Mouse (Mus musculus) midbrain, embryonic 11.5 days (tissue): ENCODE data around the gene Atxn1. TPM values are rescaled to one million over a fixed set of nuclear protein-coding genes. Genes with fewer than 3 reads are reported as not detected.

Experiments
- ATAC-seq: fragments of 200-750 bp; cut with Nextera tagmentation; 2 replicates; pipeline ENCODE4 v1.8.0; 2017; ENCODE audit warnings: moderate TSS enrichment, moderate library complexity; ENCODE audit not compliant: low FRiP score
- DNase-seq: peaks from one replicate; pipeline ENCODE4 v3.0.0; 2015; ENCODE audit warnings: low spot score; ENCODE audit errors: missing footprints
- H3K27ac ChIP-seq: fragments of 300-500 bp; sonication (generic); 2 replicates; pipeline ENCODE4 v1.5.1; 2014; ENCODE audit warnings: low read depth, low read length
- H3K27me3 ChIP-seq: fragments of 300-500 bp; sonication (generic); 2 replicates; pipeline ENCODE4 v1.6.1; 2014; ENCODE audit warnings: mild to moderate bottlenecking, low read length, moderate library complexity, mixed read lengths; ENCODE audit not compliant: control insufficient read depth, insufficient read depth
- H3K36me3 ChIP-seq: fragments of 300-500 bp; sonication (generic); 2 replicates; pipeline ENCODE4 v1.6.1; 2014; ENCODE audit warnings: mild to moderate bottlenecking, low read length, moderate library complexity, mixed read lengths; ENCODE audit not compliant: control insufficient read depth, insufficient read depth
- H3K4me1 ChIP-seq: fragments of 300-500 bp; sonication (generic); 2 replicates; pipeline ENCODE4 v1.6.1; 2014; ENCODE audit warnings: low read length; ENCODE audit not compliant: control insufficient read depth, insufficient read depth
- H3K4me2 ChIP-seq: fragments of 300-500 bp; sonication (generic); 2 replicates; pipeline ENCODE4 v1.6.1; 2014; ENCODE audit warnings: mild to moderate bottlenecking, moderate library complexity
- H3K4me3 ChIP-seq: fragments of 300-500 bp; sonication (generic); 2 replicates; pipeline ENCODE4 v1.5.1; 2014; ENCODE audit warnings: low read depth, low read length
- H3K9ac ChIP-seq: fragments of 300-500 bp; sonication (generic); 2 replicates; pipeline ENCODE4 v1.6.1; 2014; ENCODE audit warnings: low read length
- H3K9me3 ChIP-seq: fragments of 300-500 bp; sonication (generic); 2 replicates; pipeline ENCODE4 v1.6.1; 2016; ENCODE audit warnings: low read length; ENCODE audit not compliant: control insufficient read depth
- WGBS: fragments of 180-500 bp; shearing (Covaris S2); extraction: QIAGEN DNeasy Blood & Tissue Kit; methylation state at CpG from one replicate; pipeline ENCODE4 v1.1.7; 2014; 5-methylcytosine and 5-hydroxymethylcytosine counted together
- polyA plus RNA-seq: library from polyadenylated mRNA; unstranded; fragments of >200 nt; fragmentation: Nextera tagmentation; extraction: Ambion mirVana; gene quantifications from 2 replicates; pipeline ENCODE4 v1.2.1, GENCODE M21; 2014

Gene Atxn1
- polyA plus RNA-seq, 1 experiment from 2014 or later = 1.7 TPM

GRCm38 (mm10) chr13:45735802-45736201 lies 229.0 kb downstream of the Atxn1 start:
- Histone ChIP-seq H3K4me3 (no peak overlapping the region), H3K4me2 (no peak overlapping the region), H3K9me3 (no peaks in the 10 kb centered on the region), H3K36me3 (no peaks in the 10 kb centered on the region), H3K27me3 (no peaks in the 10 kb centered on the region), H3K4me1 (no peaks in the 10 kb centered on the region), H3K9ac (no peak overlapping the region), H3K27ac (no peak overlapping the region)
- WGBS = 87% methylated on average over 3 of the region's 3 CpGs
- ATAC-seq (no peak), DNase-seq (no peak)

- 91% methylated on average over 3 of the region's 3 CpGs for WGBS
Observed at GRCm38 (mm10) chr13:45734531-45734930, 230.3 kb downstream of the Atxn1 start.

DNA sequence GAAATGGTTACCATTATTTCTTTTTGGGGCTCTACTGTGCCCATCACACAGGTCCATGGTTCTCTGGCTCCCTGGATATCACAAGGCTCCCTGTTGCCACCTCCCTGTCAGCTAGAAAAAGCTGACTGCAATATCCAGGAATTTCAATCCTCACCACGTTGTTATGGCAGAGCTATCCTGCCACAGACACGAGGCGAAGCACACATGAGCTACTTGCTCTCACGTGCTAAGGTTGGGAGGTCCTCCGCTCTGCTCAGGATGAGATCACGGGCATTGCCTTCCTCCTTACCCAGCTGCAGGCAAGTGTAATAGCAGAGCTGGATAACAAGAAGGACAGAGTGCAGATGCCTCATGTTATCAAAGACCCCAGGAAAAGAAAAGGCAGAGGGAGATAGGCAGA lies 232.2 kb downstream of the Atxn1 start:
- H3K27me3 ChIP-seq = no peaks in the 10 kb centered on the region
- H3K4me1 ChIP-seq = no peaks in the 10 kb centered on the region
- H3K4me3 ChIP-seq = no peak overlapping the region
- no peaks in the 10 kb centered on the region for H3K9me3 ChIP-seq
- no peak for DNase-seq
- no peak overlapping the region for H3K9ac ChIP-seq
- no peak overlapping the region for H3K27ac ChIP-seq
- ATAC-seq = no peak
- WGBS = 80% methylated on average over 6 of the region's 6 CpGs
- H3K36me3 ChIP-seq = no peaks in the 10 kb centered on the region
- no peak overlapping the region for H3K4me2 ChIP-seq

More at GRCm38 (mm10) chr13:45734531-45734930, 230.3 kb downstream of the Atxn1 start:
- no peaks in the 10 kb centered on the region for H3K27me3 ChIP-seq
- H3K9ac ChIP-seq = no peak overlapping the region
- H3K9me3 ChIP-seq = no peaks in the 10 kb centered on the region
- no peak for ATAC-seq
- no peak for DNase-seq
- H3K4me1 ChIP-seq = no peaks in the 10 kb centered on the region
- no peak overlapping the region for H3K4me3 ChIP-seq
- no peak overlapping the region for H3K4me2 ChIP-seq
- H3K36me3 ChIP-seq = no peaks in the 10 kb centered on the region
- H3K27ac ChIP-seq = no peak overlapping the region

- Histone ChIP-seq H3K36me3 (no peaks in the 10 kb centered on the region), H3K4me3 (no peak overlapping the region), H3K9me3 (no peaks in the 10 kb centered on the region), H3K4me2 (no peak overlapping the region), H3K9ac (no peak overlapping the region), H3K27me3 (no peaks in the 10 kb centered on the region), H3K27ac (no peak overlapping the region), H3K4me1 (no peaks in the 10 kb centered on the region)
- DNase-seq = no peak
- no peak for ATAC-seq
Observed at GRCm38 (mm10) chr13:45726917-45727316, 237.9 kb downstream of the Atxn1 start.

DNA sequence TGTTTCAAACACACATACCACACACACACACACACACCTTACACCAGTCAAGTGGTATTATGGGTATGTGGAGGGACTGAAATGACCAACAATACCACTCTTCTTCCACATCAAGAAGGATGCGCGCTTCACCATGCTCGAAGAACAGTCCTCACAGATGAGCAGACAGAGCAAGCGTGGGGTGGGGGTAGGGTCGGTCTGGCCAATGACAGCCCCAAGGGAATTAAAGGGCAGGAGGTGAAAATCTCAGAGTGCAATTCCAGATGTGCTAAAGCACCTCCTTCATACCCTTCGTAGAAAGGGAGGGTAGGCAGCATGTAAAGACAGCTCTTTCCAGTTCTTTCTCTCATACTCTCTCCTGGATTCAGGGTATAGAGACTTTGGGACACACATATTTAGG lies 238.6 kb downstream of the Atxn1 start:
- H3K4me3 ChIP-seq = no peak overlapping the region
- DNase-seq = no peak
- H3K27ac ChIP-seq = no peak overlapping the region
- H3K4me2 ChIP-seq = no peak overlapping the region
- 91% methylated on average over 6 of the region's 6 CpGs for WGBS
- H3K36me3 ChIP-seq = no peaks in the 10 kb centered on the region
- no peaks in the 10 kb centered on the region for H3K4me1 ChIP-seq
- H3K9me3 ChIP-seq = no peaks in the 10 kb centered on the region
- no peak overlapping the region for H3K9ac ChIP-seq
- no peaks in the 10 kb centered on the region for H3K27me3 ChIP-seq
- ATAC-seq = no peak

DNA sequence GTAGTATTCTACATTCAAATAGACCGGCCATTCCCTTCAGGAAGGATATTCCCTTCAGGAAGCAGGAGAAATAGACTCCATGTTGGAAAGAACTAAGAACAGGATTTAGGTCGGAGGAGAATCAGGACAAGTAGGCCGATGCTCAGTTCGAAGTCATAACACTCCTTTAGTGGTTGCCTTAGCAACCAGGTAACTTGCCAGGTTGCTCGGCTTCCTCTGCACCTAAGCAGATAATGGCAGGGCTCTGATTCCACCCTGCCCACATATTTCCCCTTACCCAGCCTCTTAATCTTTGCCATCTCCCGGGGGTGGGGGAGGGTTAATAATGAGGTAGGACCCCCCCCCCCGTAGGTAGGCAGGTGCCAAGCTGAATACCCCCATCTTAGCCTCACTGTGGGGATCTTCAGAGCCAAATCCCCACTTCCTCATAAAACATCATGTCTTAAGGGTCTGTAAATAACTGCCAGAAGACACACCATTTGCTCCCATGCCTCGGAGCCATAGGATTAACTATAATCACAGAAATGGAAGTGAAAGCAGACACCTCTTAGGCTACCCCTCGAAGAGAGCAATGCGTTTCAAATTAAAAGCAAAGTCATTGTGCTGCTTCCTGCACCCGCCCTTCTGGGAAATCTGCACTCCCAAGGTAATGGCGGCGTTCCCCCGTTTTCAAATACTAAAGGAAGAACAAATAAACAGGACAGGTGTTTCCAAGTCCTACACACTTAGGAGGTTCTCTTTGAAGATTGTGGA lies 240.1 kb downstream of the Atxn1 start:
- no peak overlapping the region for H3K4me3 ChIP-seq
- H3K4me1 ChIP-seq = no peaks in the 10 kb centered on the region
- no peak overlapping the region for H3K4me2 ChIP-seq
- ATAC-seq = no peak
- DNase-seq = no peak
- 83% methylated on average over 14 of the region's 14 CpGs for WGBS
- no peaks in the 10 kb centered on the region for H3K27me3 ChIP-seq
- no peak overlapping the region for H3K27ac ChIP-seq
- H3K9ac ChIP-seq = no peak overlapping the region
- no peaks in the 10 kb centered on the region for H3K36me3 ChIP-seq
- no peaks in the 10 kb centered on the region for H3K9me3 ChIP-seq

GRCm38 (mm10) chr13:45722885-45723284 lies 241.9 kb downstream of the Atxn1 start:
- no peaks in the 10 kb centered on the region for H3K36me3 ChIP-seq
- H3K9me3 ChIP-seq = no peaks in the 10 kb centered on the region
- ATAC-seq = no peak
- no peak overlapping the region for H3K4me2 ChIP-seq
- WGBS = 86% methylated on average over 5 of the region's 5 CpGs
- no peak overlapping the region for H3K4me3 ChIP-seq
- no peaks in the 10 kb centered on the region for H3K4me1 ChIP-seq
- no peak overlapping the region for H3K27ac ChIP-seq
- no peak for DNase-seq
- H3K9ac ChIP-seq = no peak overlapping the region
- no peaks in the 10 kb centered on the region for H3K27me3 ChIP-seq

- Histone ChIP-seq H3K9ac (no peak overlapping the region), H3K4me2 (no peak overlapping the region), H3K4me3 (no peak overlapping the region), H3K27me3 (no peaks in the 10 kb centered on the region), H3K27ac (no peak overlapping the region), H3K4me1 (no peaks in the 10 kb centered on the region), H3K9me3 (no peaks in the 10 kb centered on the region), H3K36me3 (no peaks in the 10 kb centered on the region)
- DNase-seq (no peak), ATAC-seq (no peak)
- WGBS = 85% methylated on average over 8 of the region's 8 CpGs
Observed at GRCm38 (mm10) chr13:45721621-45722020, 243.2 kb downstream of the Atxn1 start.

DNA sequence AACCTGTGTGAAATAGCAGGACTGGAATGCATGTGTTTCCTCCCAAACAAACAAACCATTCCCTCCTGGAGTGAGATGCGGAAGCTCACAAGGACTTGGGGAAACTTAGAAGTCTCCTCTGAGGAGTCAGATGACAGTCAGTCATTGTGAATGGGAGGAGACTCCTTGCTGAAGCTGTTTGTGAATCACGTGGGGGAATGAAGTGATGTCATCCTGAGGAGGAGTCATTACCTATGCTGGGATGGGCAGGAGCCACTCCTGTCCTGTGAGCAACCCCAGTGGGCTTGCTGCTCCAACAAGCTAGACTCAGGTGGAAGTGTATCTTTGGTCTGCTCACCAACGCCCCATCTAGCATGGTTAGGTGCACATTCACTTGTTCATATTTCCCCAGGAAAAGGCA lies 246.0 kb downstream of the Atxn1 start:
- no peak overlapping the region for H3K4me3 ChIP-seq
- no peaks in the 10 kb centered on the region for H3K4me1 ChIP-seq
- H3K27ac ChIP-seq = no peak overlapping the region
- WGBS = 46% methylated on average over 3 of the region's 3 CpGs
- no peaks in the 10 kb centered on the region for H3K9me3 ChIP-seq
- ATAC-seq (no peak), DNase-seq (no peak)
- no peaks in the 10 kb centered on the region for H3K36me3 ChIP-seq
- H3K27me3 ChIP-seq = no peaks in the 10 kb centered on the region
- no peak overlapping the region for H3K4me2 ChIP-seq
- H3K9ac ChIP-seq = no peak overlapping the region
